Comparison of ENCODE assay signal across 8 mouse cellular contexts in the genomic region with DNA sequence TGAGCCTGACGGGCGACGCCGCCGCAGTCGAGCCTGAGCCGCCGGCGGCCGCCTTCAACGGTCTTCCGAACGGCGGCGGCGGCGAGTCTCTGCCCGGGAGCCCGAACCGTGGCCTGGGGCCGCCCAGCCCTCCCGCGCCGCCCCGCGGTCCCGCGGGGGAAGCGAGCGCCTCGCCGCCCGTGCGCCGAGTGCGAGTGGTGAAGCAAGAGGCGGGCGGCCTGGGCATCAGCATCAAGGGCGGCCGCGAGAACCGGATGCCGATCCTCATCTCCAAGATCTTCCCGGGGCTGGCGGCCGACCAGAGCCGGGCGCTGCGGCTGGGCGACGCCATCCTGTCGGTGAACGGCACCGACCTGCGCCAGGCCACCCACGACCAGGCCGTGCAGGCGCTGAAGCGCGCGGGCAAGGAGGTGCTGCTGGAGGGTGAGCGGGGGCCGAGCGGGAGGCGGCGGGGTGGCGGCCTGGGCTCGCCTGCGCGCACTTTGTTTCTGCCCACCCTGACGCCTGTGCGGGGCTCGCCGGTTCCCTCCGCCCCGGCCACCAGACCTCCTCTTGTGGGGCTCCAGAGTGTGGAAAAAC. TPM values are rescaled to one million over a fixed set of nuclear protein-coding genes. Genes with fewer than 3 reads are reported as not detected.
DNase-seq lines count a peak whose midpoint lies in the region; ATAC-seq and TF ChIP-seq lines count a peak whose summit lies in the region.

No protein-coding gene starts in this region.

- DNase-seq in R1 (ENCODE audit: low read depth, low spot score), result peak; percentile 58
- DNase-seq in cerebellum, adult 2 months, result peak; percentile 65 to 75
- peak; percentile 31 for DNase-seq in gastrocnemius, adult 18-20 months (ENCODE audit: low spot score)
- peak; percentile 7 for DNase-seq in spleen, adult 12 weeks (ENCODE audit: low spot score)

- ATAC-seq in inflammation-experienced regulatory T-cells, adult 6 months, result peak; percentile 29
- peak; percentile 32 for ATAC-seq in limb, embryonic 12.5 days (ENCODE audit: insufficient number of reproducible peaks, insufficient read depth, low FRiP score, low TSS enrichment, low read depth)
- peak; percentile 74 for ATAC-seq in midbrain, embryonic 12.5 days (ENCODE audit: low FRiP score, low read depth)
- ATAC-seq in erythroid progenitor cell, adult 5-6 weeks (replicated peaks; ENCODE audit: low FRiP score, poor library complexity, severe bottlenecking), result no peak

- TF ChIP-seq POLR2A in cerebellum, adult 2 months (IDR thresholded peaks at IDR 0.05; ENCODE audit: borderline replicate concordance, insufficient read depth, low read length), result no peak

- no peaks in the 10 kb centered on the region for H3K36me3 ChIP-seq in limb, embryonic 12.5 days
- H3K36me3 ChIP-seq in midbrain, embryonic 12.5 days, result no peaks in the 10 kb centered on the region

- under 1% methylated on average over 66 of the region's 76 CpGs for WGBS in cerebellum, adult 2 months
- WGBS in limb, embryonic 12.5 days, result under 1% methylated on average over 72 of the region's 76 CpGs
- WGBS in midbrain, embryonic 12.5 days, result under 1% methylated on average over 70 of the region's 76 CpGs

- peak overlapping the region; percentile 41 for H3K27ac ChIP-seq in cerebellum, adult 2 months (ENCODE audit: insufficient read depth, low read length)
- H3K27ac ChIP-seq in limb, embryonic 12.5 days, result peak overlapping the region; percentile 95
- peak overlapping the region; percentile 93 for H3K27ac ChIP-seq in midbrain, embryonic 12.5 days (replicated peaks)

- H3K9ac ChIP-seq in limb, embryonic 12.5 days (replicated peaks), result peak overlapping the region; percentile 96
- peak overlapping the region; percentile 89 for H3K9ac ChIP-seq in midbrain, embryonic 12.5 days (replicated peaks)

- H3K4me3 ChIP-seq in cerebellum, adult 2 months (replicated peaks; ENCODE audit: insufficient read depth, low read depth, low read length), result peak overlapping the region; percentile 83
- peak overlapping the region; percentile 93 for H3K4me3 ChIP-seq in limb, embryonic 12.5 days (replicated peaks)
- peak overlapping the region; percentile 91 for H3K4me3 ChIP-seq in midbrain, embryonic 12.5 days

- no peaks in the 10 kb centered on the region for H3K27me3 ChIP-seq in cerebellum, adult 2 months (ENCODE audit: control insufficient read depth, insufficient read depth, low read length)
- no peaks in the 10 kb centered on the region for H3K27me3 ChIP-seq in limb, embryonic 12.5 days
- peaks cover 25% of the 10 kb centered on the region for H3K27me3 ChIP-seq in midbrain, embryonic 12.5 days

- H3K9me3 ChIP-seq in limb, embryonic 12.5 days, result no peaks in the 10 kb centered on the region
- no peaks in the 10 kb centered on the region for H3K9me3 ChIP-seq in midbrain, embryonic 12.5 days

- peaks cover 7% of the 10 kb centered on the region; the same call in 1 of the 2 replicates for H3K4me1 ChIP-seq in cerebellum, adult 2 months (ENCODE audit: control insufficient read depth, insufficient read depth, low read length)
- peaks cover 40% of the 10 kb centered on the region for H3K4me1 ChIP-seq in limb, embryonic 12.5 days (replicated peaks)
- H3K4me1 ChIP-seq in midbrain, embryonic 12.5 days, result peaks cover 26% of the 10 kb centered on the region

- peak overlapping the region; percentile 75 for H3K4me2 ChIP-seq in limb, embryonic 12.5 days
- H3K4me2 ChIP-seq in midbrain, embryonic 12.5 days (replicated peaks), result peak overlapping the region; percentile 79

- no peak for TF ChIP-seq CTCF in cerebellum, adult 2 months (IDR thresholded peaks at IDR 0.05; ENCODE audit: borderline replicate concordance, insufficient read depth, low read depth, low read length)

RNA-seq across cellular contexts. Expression of a gene that starts 0.4 kb away (rescaled TPM):
- 5.5 and 5.8 TPM in 2 replicates for polyA plus RNA-seq in cerebellum, adult 2 months (2012; rRNA removed)
- 1 to 10 TPM; 4.1 to 4.2 TPM for total RNA-seq in gastrocnemius, adult 18-20 months (2021)
- polyA plus RNA-seq in inflammation-experienced regulatory T-cells, adult 6 months (2017; shearing (Covaris generic)), result 1 to 10 TPM; 3.3 to 6.0 (median 4.8) TPM
- 18.6 and 19.7 TPM in 2 replicates for polyA plus RNA-seq in limb, embryonic 12.5 days (2016; fragmentation: Nextera tagmentation; extraction: Ambion mirVana)
- polyA plus RNA-seq in midbrain, embryonic 12.5 days (2016; fragmentation: Nextera tagmentation; extraction: Ambion mirVana), result 9.0 and 12.4 TPM in 2 replicates
- total RNA-seq in erythroid progenitor cell, adult 5-6 weeks (2015; ENCODE audit: low replicate concordance), result 0.36 and 1.7 TPM in 2 replicates
- total RNA-seq in erythroid progenitor cell, adult 5-6 weeks (2017; ENCODE audit: low replicate concordance), result 0.76 and 0.90 TPM in 2 replicates

RNA-seq across cellular contexts. Expression of a gene that starts 42.6 kb away (rescaled TPM):
- polyA plus RNA-seq in cerebellum, adult 2 months (2012; rRNA removed), result 24.7 and 26.3 TPM in 2 replicates
- 10 to 100 TPM; 20.7 to 21.8 TPM for total RNA-seq in gastrocnemius, adult 18-20 months (2021)
- polyA plus RNA-seq in inflammation-experienced regulatory T-cells, adult 6 months (2017; shearing (Covaris generic)), result 10 to 100 TPM; 42.0 to 52.6 (median 48.3) TPM
- 67.9 and 74.5 TPM in 2 replicates for polyA plus RNA-seq in limb, embryonic 12.5 days (2016; fragmentation: Nextera tagmentation; extraction: Ambion mirVana)
- polyA plus RNA-seq in midbrain, embryonic 12.5 days (2016; fragmentation: Nextera tagmentation; extraction: Ambion mirVana), result 49.7 and 54.2 TPM in 2 replicates
- total RNA-seq in erythroid progenitor cell, adult 5-6 weeks (2015; ENCODE audit: low replicate concordance), result 13.0 and 18.4 TPM in 2 replicates
- total RNA-seq in erythroid progenitor cell, adult 5-6 weeks (2017; ENCODE audit: low replicate concordance), result 5.9 and 8.9 TPM in 2 replicates

Comparison
In these comparisons a context has a peak if more than half of its experiments do, and no peak if none do; other contexts are left out.
1. DNase-seq: peak in every context shown above with its lines; median percentile 70 in cerebellum, adult 2 months; 58 in R1; 31 in gastrocnemius, adult 18-20 months; 7 in spleen, adult 12 weeks.
2. H3K27ac ChIP-seq: peak in every context shown above with its lines; median percentile 95 in limb, embryonic 12.5 days; 93 in midbrain, embryonic 12.5 days; 41 in cerebellum, adult 2 months.